Mouse (Mus musculus): ENCODE measurements at regions not wholly inside any gene's neighbourhood (a gene's known extent, or its start where the extent isn't known, plus 50 kb on each side); places are given as distances from the start of the nearest gene placed in this dataset.

GRCm38 (mm10) chr3:149682246-149682645, 691.9 kb upstream of the Adgrl2 start:
- no peak for TF ChIP-seq POLR2A (IDR thresholded peaks at IDR 0.05; ENCODE audit: extremely low read depth, insufficient read depth, low read length)
- TF ChIP-seq CTCF (IDR thresholded peaks at IDR 0.05; ENCODE audit: extremely low read depth, insufficient read depth, low read length) = no peak

Measured in cortical plate, adult 2 months (tissue).